Mouse (Mus musculus) spleen, adult 18-20 months (tissue): Measurements from ENCODE around the gene Srpk3.
A peak's percentile ranks its signal among the peaks of the same experiment; 100 is the strongest.
"Not testable (repeated sequence)": the region's sequence is repeated elsewhere in the genome, so short reads cannot be mapped to it uniquely, and the experiment has no call there.

ENCODE experiments used
- DNase-seq, 2 experiments: peaks; one replicate each; pipeline ENCODE4 v3.0.0; 2022; ENCODE audit warnings: mixed read lengths in 2 of 2

The Srpk3 gene

GRCm38 (mm10) chrX:73774168-73774760 is at the start of gene Srpk3:
Srpk3 (plus strand) TSS chrX:73774405.
- peak; percentile 33 to 52 for DNase-seq

GRCm38 (mm10) chrX:73730908-73731307 is 43.3 kb upstream of the Srpk3 start:
- no peak for DNase-seq

GRCm38 (mm10) chrX:73738155-73738554 is 36.0 kb upstream of the Srpk3 start:
- DNase-seq: peak in 1 of 2 experiments; percentile 6

GRCm38 (mm10) chrX:73739151-73739550 is 35.1 kb upstream of the Srpk3 start:
- DNase-seq: no peak

- not testable (repeated sequence) for DNase-seq
Measured at GRCm38 (mm10) chrX:73739841-73740240, 34.4 kb upstream of the Srpk3 start.

GRCm38 (mm10) chrX:73744774-73745481 is 29.3 kb upstream of the Srpk3 start:
- DNase-seq: no peak

GRCm38 (mm10) chrX:73748977-73749376 is 25.2 kb upstream of the Srpk3 start:
- no peak for DNase-seq

- no peak for DNase-seq
Measured at GRCm38 (mm10) chrX:73756334-73757140, 17.7 kb upstream of the Srpk3 start, which contains the start of gene Plxnb3. Plxnb3 (plus strand) TSS chrX:73757090.

GRCm38 (mm10) chrX:73758611-73759290 is 15.5 kb upstream of the Srpk3 start:
- no peak for DNase-seq

GRCm38 (mm10) chrX:73765311-73765710 is 8.9 kb upstream of the Srpk3 start:
- no peak for DNase-seq

- no peak for DNase-seq
Measured at GRCm38 (mm10) chrX:73767267-73767666, 6.9 kb upstream of the Srpk3 start.

- DNase-seq: no peak
Measured at GRCm38 (mm10) chrX:73774802-73775483, 738 bp downstream of the Srpk3 start.

- no peak for DNase-seq
Measured at GRCm38 (mm10) chrX:73782227-73782626, 8.0 kb downstream of the Srpk3 start.

GRCm38 (mm10) chrX:73785666-73786065 is 11.5 kb downstream of the Srpk3 start:
- no peak for DNase-seq

GRCm38 (mm10) chrX:73786364-73787224 is 12.4 kb downstream of the Srpk3 start, which contains the start of the genes Idh3g and Ssr4:
Idh3g (minus strand) TSS chrX:73786897.
Ssr4 (plus strand) TSS chrX:73787028.
- peak; percentile 84 to 89 for DNase-seq

GRCm38 (mm10) chrX:73787225-73787558 is 13.0 kb downstream of the Srpk3 start:
- DNase-seq: no peak

- DNase-seq: no peak
Measured at GRCm38 (mm10) chrX:73788501-73788900, 14.3 kb downstream of the Srpk3 start.

- DNase-seq: no peak
Measured at GRCm38 (mm10) chrX:73793039-73793438, 18.8 kb downstream of the Srpk3 start.

- no peak for DNase-seq
Measured at GRCm38 (mm10) chrX:73793505-73793904, 19.3 kb downstream of the Srpk3 start.

GRCm38 (mm10) chrX:73797511-73797910 is 23.3 kb downstream of the Srpk3 start:
- DNase-seq: no peak

GRCm38 (mm10) chrX:73798502-73798901 is 24.3 kb downstream of the Srpk3 start:
- peak; percentile 57 to 76 for DNase-seq
